Mouse (Mus musculus) kidney, postnatal 14 days (tissue): ENCODE measurements at regions not wholly inside any gene's neighbourhood (a gene's known extent, or its start where the extent isn't known, plus 50 kb on each side); places are given as distances from the start of the nearest gene placed in this dataset.

Experiments used
- DNase-seq: peaks from one replicate; pipeline ENCODE4 v3.0.0; 2022; ENCODE audit warnings: mixed read lengths

DNA sequence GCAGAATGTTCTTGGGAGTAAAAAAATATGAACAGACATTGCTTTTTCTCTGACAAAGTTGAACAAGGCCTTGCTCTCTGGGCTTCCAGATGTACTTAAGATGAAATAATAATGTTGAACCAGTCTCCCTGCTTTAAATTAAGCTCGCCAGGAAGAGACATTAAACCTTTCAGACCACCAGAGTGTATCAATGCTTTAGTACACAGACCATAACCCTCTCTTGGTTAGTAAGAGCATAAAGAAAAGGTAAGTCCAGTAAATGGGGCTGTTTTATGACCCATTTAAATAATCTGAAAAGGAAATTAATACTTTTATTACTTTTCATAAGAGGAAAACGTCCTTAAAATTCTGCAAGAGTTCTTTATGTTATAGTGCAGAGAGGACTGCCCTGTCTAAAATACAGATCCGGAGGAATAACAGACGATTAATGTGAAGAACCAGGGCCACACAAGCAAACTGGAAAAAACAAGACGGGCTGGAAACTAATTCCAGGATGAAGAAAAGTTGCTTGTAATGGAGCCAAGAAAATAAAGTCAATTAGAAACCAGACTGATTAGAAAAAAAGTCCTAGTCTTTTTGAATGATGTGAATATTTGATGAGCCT, 74.4 kb downstream of the Mettl11b start:
- DNase-seq, result no peak

- DNase-seq, result no peak
These were observed 82.9 kb downstream of the Mettl11b start for GRCm38 (mm10) chr1:163642091-163642490.

- DNase-seq, result peak; percentile 5
These were observed 84.4 kb downstream of the Mettl11b start for GRCm38 (mm10) chr1:163640527-163641228.

GRCm38 (mm10) chr1:163630291-163630812, 94.7 kb downstream of the Mettl11b start:
- no peak for DNase-seq

DNA sequence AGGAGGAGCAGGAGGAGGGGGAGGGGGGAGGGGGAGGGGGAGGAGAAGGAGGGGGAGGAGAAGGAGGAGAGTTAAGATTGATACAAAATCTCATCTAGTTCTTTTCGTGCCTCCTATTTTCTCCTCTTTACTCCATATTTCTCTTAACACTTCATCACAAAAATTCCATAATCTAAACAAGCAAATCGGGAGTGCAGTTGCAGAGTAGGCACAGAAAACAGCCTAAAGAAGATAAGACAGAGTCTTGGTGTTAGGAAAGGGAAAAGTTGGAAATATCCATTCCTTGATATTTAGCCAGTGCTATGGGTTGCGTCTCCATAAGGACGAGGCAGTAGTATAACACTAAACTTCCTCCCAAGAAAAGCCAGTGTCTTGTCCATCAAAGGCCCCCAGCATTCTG, 100.1 kb downstream of the Mettl11b start:
- no peak for DNase-seq

GRCm38 (mm10) chr1:163621293-163621692, 103.7 kb downstream of the Mettl11b start:
- no peak for DNase-seq

GRCm38 (mm10) chr1:163619831-163620230, 105.2 kb downstream of the Mettl11b start:
- no peak for DNase-seq

DNA sequence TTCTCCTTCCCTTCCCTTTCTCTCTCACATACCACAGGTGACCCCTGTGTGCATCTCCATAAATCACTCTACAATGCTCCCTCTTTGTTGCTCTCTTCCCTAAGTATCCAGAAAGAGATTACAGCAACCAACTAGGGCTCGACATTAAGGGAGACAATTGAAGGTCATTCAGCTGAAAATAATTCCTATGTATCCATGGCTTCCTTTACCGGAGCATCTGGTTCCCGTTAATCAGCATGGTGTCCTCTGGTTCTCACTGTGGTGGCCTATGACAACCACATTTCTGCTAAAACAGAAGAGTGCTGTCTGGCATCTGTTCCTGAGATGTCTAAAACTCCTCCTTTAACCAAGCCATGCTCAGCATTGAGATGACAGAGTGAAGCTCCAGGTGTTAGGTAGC, 106.9 kb downstream of the Mettl11b start:
- DNase-seq, result no peak

GRCm38 (mm10) chr1:163616596-163616995, 108.4 kb downstream of the Mettl11b start:
- DNase-seq, result no peak

DNA sequence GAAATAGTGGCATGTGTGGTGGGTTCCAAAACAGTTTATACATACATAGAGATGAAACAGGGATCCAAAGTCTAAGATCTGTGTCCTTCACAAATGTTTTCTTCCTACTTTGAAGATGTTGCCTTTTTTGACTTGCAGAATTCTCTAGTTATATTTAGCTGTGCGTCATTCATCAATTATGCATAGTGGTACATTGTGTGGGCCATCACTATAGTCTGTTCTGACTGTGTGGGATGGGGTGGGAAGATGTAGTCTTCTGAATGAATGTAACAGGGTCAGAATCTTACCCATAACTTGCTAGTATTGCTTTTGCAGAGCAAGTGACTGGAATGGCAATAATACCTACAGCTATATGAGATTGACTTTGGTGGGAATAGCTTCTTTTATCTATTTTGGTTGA, 116.6 kb downstream of the Mettl11b start:
- DNase-seq, result no peak

- no peak for DNase-seq
These were observed 117.3 kb downstream of the Mettl11b start for GRCm38 (mm10) chr1:163607701-163608100.

DNA sequence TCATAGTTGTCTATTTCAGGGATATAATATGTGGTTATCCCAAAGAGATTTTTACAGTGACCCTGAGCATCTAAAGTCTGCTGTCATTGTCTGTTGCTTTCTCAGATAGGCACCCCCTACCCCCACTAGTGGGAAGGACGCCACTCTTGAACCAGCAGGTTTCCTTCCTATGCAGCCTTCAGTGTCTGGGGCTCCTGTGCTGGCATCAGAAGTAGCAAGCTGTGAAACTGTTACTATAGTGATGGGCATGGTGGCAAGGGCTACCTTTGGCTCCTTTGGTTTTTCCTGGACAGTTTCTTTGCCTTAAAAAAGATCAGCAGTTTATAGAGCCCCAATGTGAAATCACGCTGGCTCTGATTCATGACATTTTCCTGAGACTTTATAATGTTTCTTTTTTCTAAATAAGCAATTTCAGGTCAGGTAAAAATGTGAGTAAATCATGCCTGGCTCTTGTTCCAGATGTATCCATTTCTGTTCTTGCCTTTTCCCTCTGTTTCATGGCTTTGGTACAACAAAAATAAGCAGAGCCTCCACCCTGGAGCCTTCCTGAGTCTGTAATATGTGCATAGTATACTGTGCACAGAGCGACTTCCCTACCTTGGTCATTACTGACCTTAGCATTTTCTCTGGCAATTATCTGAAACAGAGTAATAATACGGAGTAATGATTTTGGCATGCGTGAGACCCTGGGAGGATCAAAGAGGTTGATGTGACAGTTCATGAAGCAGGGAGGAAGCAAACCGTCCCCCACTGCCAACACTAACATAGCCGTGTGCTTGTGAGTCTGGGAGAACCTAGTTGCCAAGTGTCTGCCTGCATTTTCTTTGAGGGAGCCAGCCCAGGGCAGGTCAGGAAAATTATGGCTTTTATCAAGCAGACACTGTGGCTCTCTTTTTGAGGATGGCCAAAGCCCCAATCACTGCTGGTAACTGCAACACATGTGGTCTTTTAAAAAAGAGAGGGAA, 124.8 kb downstream of the Mettl11b start:
- no peak for DNase-seq

GRCm38 (mm10) chr1:163576411-163576810, 148.6 kb downstream of the Mettl11b start:
- DNase-seq, result no peak

- DNase-seq, result peak; percentile 18
These were observed 149.4 kb downstream of the Mettl11b start for GRCm38 (mm10) chr1:163575593-163575992.

DNA sequence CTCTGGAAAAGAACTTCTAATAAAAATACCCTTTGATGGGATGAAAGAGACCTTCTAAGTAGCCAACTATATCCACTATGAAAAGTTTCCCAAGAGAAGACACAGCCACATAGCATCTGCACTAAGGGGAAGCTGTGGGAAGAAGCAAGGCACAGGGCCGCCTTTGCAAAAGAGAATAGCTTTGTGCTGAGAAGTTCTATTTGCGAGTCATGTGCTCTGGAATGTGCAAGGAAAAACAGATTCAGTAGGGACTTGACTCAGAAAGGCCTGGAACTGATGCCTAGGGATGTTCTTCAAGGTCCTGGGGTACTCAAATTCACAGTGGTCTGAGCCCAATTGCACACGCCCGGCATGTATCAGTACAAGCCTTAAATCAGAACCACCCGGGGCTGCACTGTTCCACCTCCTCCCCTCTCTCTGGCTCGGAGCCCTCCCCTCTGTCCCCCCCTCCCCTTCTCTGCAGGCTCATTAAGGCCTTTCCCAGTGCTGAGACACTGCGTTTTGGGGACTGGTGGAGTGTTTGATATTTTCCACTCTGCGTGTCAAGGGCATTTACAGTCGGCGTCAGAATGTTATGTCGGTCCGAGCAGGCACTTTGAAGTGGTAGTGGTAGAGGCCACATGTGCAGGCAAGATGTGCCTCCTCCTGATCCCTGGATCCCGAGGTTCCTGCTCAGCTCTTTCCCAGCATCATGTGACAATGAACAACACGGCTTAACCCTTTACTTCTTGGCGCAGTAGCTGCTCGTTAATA, 150.4 kb downstream of the Mettl11b start:
- peak; percentile 3 for DNase-seq

DNA sequence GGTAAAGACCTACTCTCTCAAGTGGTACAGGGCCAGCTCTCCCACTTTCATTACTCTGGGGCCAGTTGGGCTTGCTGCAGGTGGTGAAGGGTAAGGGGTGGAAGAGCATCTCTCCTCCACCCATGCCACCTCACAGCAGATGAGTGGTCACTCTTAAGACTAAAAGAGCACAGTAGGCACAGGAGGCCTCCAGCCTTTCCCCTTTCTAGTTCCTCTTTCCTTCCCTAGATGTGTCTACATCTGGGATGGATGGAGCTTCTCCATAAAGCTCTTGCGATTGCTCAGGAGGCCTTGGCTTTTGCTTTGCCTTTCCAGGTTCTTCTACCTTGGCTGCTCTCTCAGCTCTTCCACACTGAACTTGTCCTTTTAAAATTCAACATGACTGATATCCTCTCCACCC, 151.5 kb downstream of the Mettl11b start:
- no peak for DNase-seq

- peak; percentile 5 for DNase-seq
These were observed 160.3 kb upstream of the Gorab start for GRCm38 (mm10) chr1:163563791-163564190.

DNA sequence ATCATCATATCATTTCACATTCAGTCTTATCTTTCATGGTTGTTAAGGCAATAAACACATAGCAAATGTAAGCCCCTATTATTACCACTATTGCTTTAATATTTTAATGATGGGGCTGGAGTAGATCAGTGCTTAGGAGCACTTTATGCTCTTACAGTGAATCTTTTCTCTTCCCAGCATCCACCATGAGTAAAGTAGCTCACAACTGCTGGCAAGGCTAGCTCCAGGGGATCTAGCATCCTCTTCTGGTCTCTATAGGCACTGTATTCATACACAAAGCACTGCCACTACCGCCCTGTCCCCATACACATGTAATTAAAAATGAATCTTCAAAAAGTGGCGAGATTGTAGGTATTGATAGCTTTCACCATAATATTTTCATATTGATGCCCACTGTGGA, 159.6 kb upstream of the Gorab start:
- DNase-seq, result no peak

DNA sequence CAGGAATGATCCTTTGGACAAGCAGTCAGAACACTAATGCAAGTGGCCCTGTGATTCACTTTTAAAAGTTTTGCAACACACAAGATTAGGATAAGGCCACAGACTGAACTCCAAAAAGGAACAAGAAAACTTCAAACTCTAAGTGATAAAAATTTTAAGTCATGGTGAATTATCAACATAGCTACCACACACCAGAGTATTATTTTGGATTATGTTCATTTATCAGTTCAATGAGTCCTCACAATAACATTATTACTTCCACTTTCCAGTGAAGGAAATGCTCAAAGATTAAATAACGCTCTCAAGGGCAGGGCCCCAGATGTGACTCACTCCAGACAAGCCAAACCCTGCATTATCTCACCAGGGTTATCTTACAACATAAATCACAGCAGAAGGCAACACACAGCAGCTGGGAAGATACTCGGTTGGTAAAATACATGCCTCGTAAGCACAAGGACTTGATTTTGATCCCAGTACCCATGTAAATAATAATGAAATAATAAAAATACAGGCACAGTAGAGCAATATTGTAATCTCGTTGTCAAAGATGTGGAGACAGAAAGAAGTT, 158.8 kb upstream of the Gorab start:
- DNase-seq, result no peak

GRCm38 (mm10) chr1:163561016-163561415, 157.5 kb upstream of the Gorab start:
- no peak for DNase-seq

DNA sequence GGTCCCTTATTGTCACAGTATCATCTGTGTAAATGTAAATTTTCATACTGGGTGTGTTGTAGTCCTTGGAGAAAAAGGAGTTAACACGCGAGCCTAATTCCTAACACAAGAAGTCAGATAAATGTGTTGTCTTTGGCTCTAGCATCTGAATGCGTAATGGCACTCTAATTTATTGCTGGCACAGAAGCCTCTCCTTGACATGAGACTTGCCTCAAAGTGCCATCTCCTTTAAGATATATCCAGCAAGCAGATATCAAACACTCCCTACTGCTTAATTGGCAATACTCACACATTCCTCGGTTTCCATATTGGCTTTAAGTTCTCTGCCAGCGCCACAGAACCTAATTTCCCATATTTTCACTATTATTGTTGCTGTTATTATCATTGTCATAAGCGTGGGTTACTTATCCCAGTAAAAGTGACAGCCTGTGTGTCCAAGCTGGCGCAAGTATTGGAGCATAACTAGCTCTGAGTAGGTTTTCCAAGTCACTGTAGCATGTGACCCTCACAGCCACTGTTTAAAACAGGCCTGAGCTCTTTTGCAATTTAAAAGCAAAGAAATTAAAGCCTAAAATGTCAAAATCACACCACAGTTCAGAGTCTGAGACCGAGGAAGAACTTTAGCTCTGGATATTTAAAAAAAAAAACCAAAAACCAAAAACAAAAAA, 156.9 kb upstream of the Gorab start:
- peak; percentile 4 for DNase-seq

GRCm38 (mm10) chr1:163557875-163558274, 154.4 kb upstream of the Gorab start:
- no peak for DNase-seq
